Mouse (Mus musculus): ENCODE data around the gene Sec61a2. TPM values are rescaled to one million over a fixed set of nuclear protein-coding genes. Genes with fewer than 3 reads are reported as not detected.

Sec61a2 gene
- polyA plus RNA-seq, 1 experiment from 2014 or later: 76.8 TPM

DNA sequence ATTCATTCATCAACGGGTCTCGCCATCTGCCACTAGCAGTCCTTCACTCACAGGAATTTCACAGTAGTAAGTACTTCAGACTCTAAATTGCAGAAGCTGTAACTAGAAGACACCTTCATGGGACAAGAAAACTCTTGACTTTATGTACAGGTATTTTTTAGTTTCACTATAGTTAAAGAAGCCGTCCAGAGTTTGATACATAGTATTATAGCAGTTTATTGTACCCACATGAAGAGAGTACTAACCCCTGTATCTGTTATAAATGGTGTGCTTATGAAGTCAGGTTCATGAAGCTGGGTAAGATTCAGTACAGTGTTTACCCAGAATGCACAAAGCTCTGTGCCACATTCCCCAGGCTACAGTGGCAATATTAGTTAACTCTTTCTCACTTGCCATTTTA is 32.4 kb downstream of the Sec61a2 start, which contains the start of gene Gm13199:
Gene Gm13199 (minus strand): TSS at position 101 of the 400 bp plus-strand sequence.
- no peaks in the 10 kb centered on the region for H3K9me3 ChIP-seq
- WGBS: 92% methylated on average over 3 of the region's 3 CpGs
- H3K4me1 ChIP-seq (replicated peaks): no peaks in the 10 kb centered on the region
- no peaks in the 10 kb centered on the region for H3K27me3 ChIP-seq (ENCODE audit: insufficient read depth, poor library complexity, severe bottlenecking)
- no peak within 1 kb of the TSS for H3K27ac ChIP-seq
- no peak within 1 kb of the TSS for H3K4me3 ChIP-seq
- peaks cover 90% of the 10 kb centered on the region for H3K36me3 ChIP-seq
- DNase-seq (ENCODE audit: low spot score): no peak

- Histone ChIP-seq H3K4me1 (replicated peaks) (peaks cover 2% of the 10 kb centered on the region; the same call in 1 of the 2 replicates), H3K36me3 (peaks cover 68% of the 10 kb centered on the region), H3K9me3 (no peaks in the 10 kb centered on the region), H3K4me3 (no peak overlapping the region), H3K27ac (no peak overlapping the region), H3K27me3 (ENCODE audit: insufficient read depth, poor library complexity, severe bottlenecking) (no peaks in the 10 kb centered on the region)
- WGBS: 89% methylated on average over 5 of the region's 5 CpGs
- DNase-seq (ENCODE audit: low spot score): no peak
These were observed 43.4 kb downstream of the Sec61a2 start for GRCm38 (mm10) chr2:5851866-5852265.

DNA sequence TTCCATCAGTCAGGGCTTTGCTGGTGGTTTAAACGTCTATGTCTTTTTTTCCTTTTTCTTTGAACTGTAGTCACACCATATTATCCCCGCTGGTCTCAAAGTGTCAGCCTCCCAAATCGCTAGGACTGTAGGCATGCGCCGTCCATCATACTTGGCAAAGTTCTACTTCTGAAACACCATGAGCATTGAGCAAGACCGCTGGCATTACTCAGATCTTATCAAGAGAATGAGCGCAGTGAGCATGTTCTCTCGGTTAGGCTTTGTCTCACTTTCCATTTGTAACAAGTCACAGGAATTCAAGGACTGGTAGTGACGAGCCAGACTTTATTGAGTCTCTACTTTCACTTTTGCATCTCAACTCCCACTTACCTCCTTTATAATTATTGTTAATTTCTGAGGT is 44.1 kb downstream of the Sec61a2 start:
- Histone ChIP-seq H3K4me3 (no peak overlapping the region), H3K9me3 (no peaks in the 10 kb centered on the region), H3K36me3 (peaks cover 60% of the 10 kb centered on the region), H3K27ac (no peak overlapping the region), H3K4me1 (replicated peaks) (peaks cover 9% of the 10 kb centered on the region), H3K27me3 (ENCODE audit: insufficient read depth, poor library complexity, severe bottlenecking) (no peaks in the 10 kb centered on the region)
- no peak for DNase-seq (ENCODE audit: low spot score)
- 95% methylated on average over 9 of the region's 9 CpGs for WGBS

- H3K27me3 ChIP-seq (ENCODE audit: insufficient read depth, poor library complexity, severe bottlenecking): no peaks in the 10 kb centered on the region
- 44% methylated on average over 4 of the region's 4 CpGs for WGBS
- peak overlapping the region; percentile 80 for H3K4me3 ChIP-seq
- H3K4me1 ChIP-seq (replicated peaks): peaks cover 16% of the 10 kb centered on the region
- DNase-seq (ENCODE audit: low spot score): no peak
- H3K36me3 ChIP-seq: peaks cover 43% of the 10 kb centered on the region
- peak overlapping the region; percentile 97 for H3K27ac ChIP-seq
- H3K9me3 ChIP-seq: no peaks in the 10 kb centered on the region
These were observed 49.4 kb downstream of the Sec61a2 start for GRCm38 (mm10) chr2:5845826-5846225.

DNA sequence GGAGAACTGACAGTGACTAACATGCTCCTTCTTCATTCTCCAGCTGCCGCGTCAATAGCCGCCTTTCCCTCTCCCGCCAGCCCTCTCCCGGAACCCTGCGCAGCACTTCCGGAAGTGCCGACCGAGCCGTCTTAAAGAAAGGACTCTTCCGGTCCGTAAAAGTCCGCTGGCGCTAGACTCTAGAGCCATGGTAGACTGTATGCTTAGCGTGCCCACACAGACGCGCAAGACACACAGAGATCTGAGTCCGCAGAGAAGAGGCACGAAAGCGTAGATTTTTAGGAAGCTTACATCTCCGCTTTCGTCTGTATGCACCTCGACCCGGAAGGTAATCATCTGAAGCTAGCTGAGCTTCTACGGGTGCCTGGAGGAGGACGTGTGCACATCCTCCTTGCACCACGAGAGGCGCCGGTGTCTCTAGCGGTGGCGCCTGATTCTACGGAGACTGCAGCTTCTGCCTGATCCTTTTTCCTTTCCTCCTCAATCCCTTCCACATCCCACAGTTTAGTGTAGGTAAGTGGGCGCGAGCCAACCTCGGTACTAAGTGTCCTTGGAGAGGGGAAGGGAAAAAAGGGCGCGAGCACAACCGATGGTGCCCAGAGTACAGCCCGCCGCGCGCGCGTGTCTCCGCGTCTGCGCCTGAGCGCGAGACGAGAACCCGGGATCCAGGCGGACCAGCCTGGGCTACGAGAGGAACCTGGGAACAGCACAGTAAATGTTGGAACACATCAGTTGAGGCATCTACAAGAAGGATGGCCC is 50.2 kb downstream of the Sec61a2 start, which contains the start of the genes Nudt5 and Cdc123:
Gene Nudt5 (plus strand): TSS at position 147 of the 759 bp plus-strand sequence.
Gene Cdc123 (minus strand): TSS at position 292 of the 759 bp plus-strand sequence.
- peak within 1 kb of the TSS; percentile 97 for H3K27ac ChIP-seq
- peaks cover 43% of the 10 kb centered on the region for H3K36me3 ChIP-seq
- peaks cover 2% of the 10 kb centered on the region; the same call in 1 of the 2 replicates for H3K9me3 ChIP-seq
- H3K4me3 ChIP-seq: peak within 1 kb of the TSS; percentile 80
- WGBS: under 1% methylated on average over 53 of the region's 53 CpGs
- H3K27me3 ChIP-seq (ENCODE audit: insufficient read depth, poor library complexity, severe bottlenecking): no peaks in the 10 kb centered on the region
- H3K4me1 ChIP-seq (replicated peaks): peaks cover 16% of the 10 kb centered on the region
- DNase-seq (ENCODE audit: low spot score): peak; percentile 89

- Histone ChIP-seq H3K4me1 (replicated peaks) (peaks cover 16% of the 10 kb centered on the region), H3K36me3 (peaks cover 45% of the 10 kb centered on the region), H3K27me3 (ENCODE audit: insufficient read depth, poor library complexity, severe bottlenecking) (no peaks in the 10 kb centered on the region), H3K27ac (peak overlapping the region; percentile 97), H3K4me3 (peak overlapping the region; percentile 80), H3K9me3 (peaks cover 8% of the 10 kb centered on the region; the same call in 1 of the 2 replicates)
- no peak for DNase-seq (ENCODE audit: low spot score)
- 5% methylated on average over 23 of the region's 23 CpGs for WGBS
These were observed 50.9 kb downstream of the Sec61a2 start for GRCm38 (mm10) chr2:5844181-5844872.

- 95% methylated on average over 11 of the region's 11 CpGs for WGBS
- Histone ChIP-seq H3K4me3 (no peak overlapping the region), H3K36me3 (peaks cover 65% of the 10 kb centered on the region), H3K27ac (no peak overlapping the region), H3K9me3 (peaks cover 8% of the 10 kb centered on the region; the same call in 1 of the 2 replicates), H3K4me1 (replicated peaks) (peaks cover 3% of the 10 kb centered on the region), H3K27me3 (ENCODE audit: insufficient read depth, poor library complexity, severe bottlenecking) (no peaks in the 10 kb centered on the region)
- no peak for DNase-seq (ENCODE audit: low spot score)
These were observed 54.4 kb downstream of the Sec61a2 start for GRCm38 (mm10) chr2:5840815-5841214.

DNA sequence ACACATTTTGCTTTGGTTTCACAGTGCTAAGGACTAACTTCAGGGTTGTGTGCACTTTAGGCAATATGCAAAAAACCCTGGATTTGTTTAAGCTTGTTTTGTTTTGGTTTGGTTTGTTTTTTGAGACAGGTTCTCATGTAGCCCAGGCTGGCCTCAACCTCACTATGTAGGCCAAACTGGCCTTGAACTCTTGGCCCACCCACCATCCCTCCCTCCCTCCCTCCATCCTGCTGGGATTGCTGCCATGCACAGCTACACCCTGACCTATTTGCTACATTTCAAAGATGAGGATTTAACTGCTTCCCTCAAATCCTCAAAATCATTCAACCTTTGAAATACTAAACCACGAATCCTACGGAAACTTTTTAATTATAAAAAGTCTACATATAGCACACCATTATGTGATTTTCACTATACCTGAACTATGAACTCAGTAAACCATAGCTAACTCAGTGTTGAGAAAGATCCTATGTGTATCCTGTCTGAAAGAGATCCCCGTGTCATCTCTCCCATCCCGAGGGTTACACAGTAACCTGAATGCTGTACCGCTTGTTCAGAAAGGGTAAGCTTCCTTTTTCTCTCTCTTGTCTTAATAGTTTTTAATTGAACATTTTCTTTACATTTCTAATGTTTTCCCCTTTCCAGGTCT is 69.8 kb downstream of the Sec61a2 start:
- H3K27ac ChIP-seq: no peak overlapping the region
- peaks cover 74% of the 10 kb centered on the region for H3K36me3 ChIP-seq
- DNase-seq (ENCODE audit: low spot score): no peak
- H3K4me1 ChIP-seq (replicated peaks): no peaks in the 10 kb centered on the region
- H3K27me3 ChIP-seq (ENCODE audit: insufficient read depth, poor library complexity, severe bottlenecking): no peaks in the 10 kb centered on the region
- H3K9me3 ChIP-seq: no peaks in the 10 kb centered on the region
- WGBS: 95% methylated on average over 5 of the region's 5 CpGs
- no peak overlapping the region for H3K4me3 ChIP-seq

- H3K4me1 ChIP-seq (replicated peaks): no peaks in the 10 kb centered on the region
- H3K27ac ChIP-seq: no peak overlapping the region
- H3K9me3 ChIP-seq: no peaks in the 10 kb centered on the region
- no peaks in the 10 kb centered on the region for H3K27me3 ChIP-seq (ENCODE audit: insufficient read depth, poor library complexity, severe bottlenecking)
- no peak for DNase-seq (ENCODE audit: low spot score)
- H3K4me3 ChIP-seq: no peak overlapping the region
- WGBS: 93% methylated on average over 5 of the region's 5 CpGs
- peaks cover 76% of the 10 kb centered on the region for H3K36me3 ChIP-seq
These were observed 70.5 kb downstream of the Sec61a2 start for GRCm38 (mm10) chr2:5824685-5825084.

DNA sequence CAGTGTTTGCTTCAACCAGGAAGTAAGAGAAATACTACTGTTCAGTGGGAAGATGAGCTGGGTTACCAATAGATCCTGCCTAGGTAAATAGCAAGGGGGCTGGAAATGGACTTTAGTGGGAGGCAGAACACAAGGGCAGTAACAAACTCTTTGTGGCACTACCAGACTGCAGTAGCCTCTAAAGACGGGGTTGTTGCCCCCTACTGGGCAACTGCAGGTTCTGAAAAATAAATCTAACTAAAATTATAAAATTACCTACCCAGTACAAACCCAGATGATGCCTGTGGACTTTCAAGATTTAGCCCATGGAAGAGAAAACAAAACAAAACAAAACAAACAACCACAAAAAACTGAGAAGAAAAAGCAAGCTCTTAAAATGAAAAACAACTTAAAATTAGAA is 71.0 kb downstream of the Sec61a2 start:
- Histone ChIP-seq H3K36me3 (peaks cover 76% of the 10 kb centered on the region), H3K9me3 (no peaks in the 10 kb centered on the region), H3K27ac (no peak overlapping the region), H3K4me3 (no peak overlapping the region), H3K4me1 (replicated peaks) (no peaks in the 10 kb centered on the region), H3K27me3 (ENCODE audit: insufficient read depth, poor library complexity, severe bottlenecking) (no peaks in the 10 kb centered on the region)
- DNase-seq (ENCODE audit: low spot score): no peak
- WGBS: 47% methylated on average over 1 of the region's 1 CpGs

DNA sequence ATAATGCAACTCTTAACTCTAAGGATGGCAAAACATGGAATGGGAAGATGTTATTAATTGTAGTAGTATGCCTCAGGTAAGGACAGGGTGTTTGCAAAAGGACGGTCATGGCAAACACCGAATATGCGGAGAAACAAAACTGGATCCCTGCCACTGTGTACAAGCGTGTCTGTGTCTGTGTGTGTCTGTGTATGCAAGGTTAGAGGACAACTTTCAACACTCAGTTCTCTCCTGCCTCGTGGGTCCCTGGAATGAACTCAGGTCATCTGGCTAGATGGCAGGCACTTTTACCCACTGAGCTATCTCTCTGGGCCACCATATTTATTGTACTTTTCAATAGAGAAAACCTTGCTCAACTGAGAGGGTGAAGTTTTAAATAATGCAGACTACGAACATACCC is 72.8 kb downstream of the Sec61a2 start:
- Histone ChIP-seq H3K36me3 (peaks cover 84% of the 10 kb centered on the region), H3K9me3 (no peaks in the 10 kb centered on the region), H3K4me3 (no peak overlapping the region), H3K27ac (no peak overlapping the region), H3K4me1 (replicated peaks) (no peaks in the 10 kb centered on the region), H3K27me3 (ENCODE audit: insufficient read depth, poor library complexity, severe bottlenecking) (no peaks in the 10 kb centered on the region)
- DNase-seq (ENCODE audit: low spot score): no peak
- WGBS: 97% methylated on average over 6 of the region's 6 CpGs

DNA sequence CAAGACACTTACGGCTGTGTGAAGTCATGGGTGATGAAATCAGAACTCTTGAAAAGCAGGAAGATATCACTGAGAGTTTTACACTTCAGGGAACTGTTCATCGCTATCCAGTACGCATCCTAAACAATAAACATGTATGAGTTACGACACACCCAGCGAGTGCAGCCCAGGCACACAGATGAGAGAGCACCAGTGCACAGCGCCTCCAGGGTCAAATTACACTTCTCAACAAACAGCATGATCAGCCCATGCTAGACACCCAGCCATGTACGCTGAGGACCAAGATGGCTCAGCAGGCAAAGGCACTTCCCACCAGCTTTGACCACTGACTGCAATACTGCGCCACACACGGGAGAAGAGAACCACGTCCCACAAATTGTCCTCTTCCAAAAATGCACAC is 74.0 kb downstream of the Sec61a2 start:
- peaks cover 84% of the 10 kb centered on the region for H3K36me3 ChIP-seq
- no peak for DNase-seq (ENCODE audit: low spot score)
- no peaks in the 10 kb centered on the region for H3K4me1 ChIP-seq (replicated peaks)
- H3K9me3 ChIP-seq: no peaks in the 10 kb centered on the region
- H3K27me3 ChIP-seq (ENCODE audit: insufficient read depth, poor library complexity, severe bottlenecking): no peaks in the 10 kb centered on the region
- H3K4me3 ChIP-seq: no peak overlapping the region
- WGBS: 92% methylated on average over 10 of the region's 10 CpGs
- no peak overlapping the region for H3K27ac ChIP-seq

Measured in hindbrain, embryonic 10.5 days (tissue).